Mouse (Mus musculus) induced T-regulatory cell, adult 2 months (primary cell): ENCODE results near the gene Gucy1b2.

Experiments
- DNase-seq: peaks from one replicate; pipeline ENCODE4 v3.0.0-alpha.2; 2012; ENCODE audit warnings: low read depth

Gene Gucy1b2

DNA sequence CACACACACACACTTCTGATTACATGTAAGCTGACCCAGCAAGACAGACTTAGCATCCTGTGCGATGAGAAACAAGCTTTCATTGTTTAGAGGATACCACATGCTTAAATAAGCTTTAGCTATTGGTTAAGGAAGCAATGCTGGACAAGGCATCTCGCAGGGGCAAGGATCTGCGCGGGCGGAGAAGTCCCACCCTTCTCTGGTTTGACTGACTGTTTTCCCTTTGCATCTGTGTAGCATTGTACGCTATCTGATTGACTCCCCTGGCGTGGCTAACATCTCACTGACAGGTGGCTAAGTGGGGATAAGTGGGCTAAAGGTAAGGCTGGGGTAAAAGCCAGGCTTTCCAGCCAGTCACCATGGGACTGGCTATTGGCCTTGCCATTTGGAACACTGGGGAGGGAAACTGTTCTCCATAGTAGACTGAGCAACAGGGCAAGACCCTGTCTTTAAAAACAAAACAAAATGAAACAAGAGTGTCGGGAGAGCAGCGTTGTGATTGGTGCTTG lies at the start of gene Gucy1b2:
Gene Gucy1b2, minus strand, starts transcription at position 51 of the 509 bp plus-strand sequence.
- DNase-seq, result no peak

DNA sequence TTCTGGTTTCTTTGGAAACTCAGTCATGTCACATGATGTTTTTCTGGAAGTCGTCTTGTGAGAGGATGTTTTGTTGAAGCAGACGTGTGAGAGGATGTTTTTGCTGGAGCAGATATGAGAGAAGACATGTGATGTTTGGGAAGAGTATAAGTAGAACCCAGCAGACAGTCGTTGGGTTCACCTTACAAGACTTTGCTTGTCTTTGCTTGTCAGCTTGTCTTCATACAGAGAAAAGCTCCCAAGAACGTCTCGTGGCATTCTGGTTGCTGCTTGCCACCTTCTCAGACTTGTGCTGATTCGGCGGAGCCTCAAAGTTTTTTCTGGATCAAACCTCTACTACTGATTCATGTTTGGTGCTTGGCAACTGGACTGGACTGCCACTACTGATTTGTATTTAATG lies 41.3 kb upstream of the Gucy1b2 start:
- no peak for DNase-seq

DNA sequence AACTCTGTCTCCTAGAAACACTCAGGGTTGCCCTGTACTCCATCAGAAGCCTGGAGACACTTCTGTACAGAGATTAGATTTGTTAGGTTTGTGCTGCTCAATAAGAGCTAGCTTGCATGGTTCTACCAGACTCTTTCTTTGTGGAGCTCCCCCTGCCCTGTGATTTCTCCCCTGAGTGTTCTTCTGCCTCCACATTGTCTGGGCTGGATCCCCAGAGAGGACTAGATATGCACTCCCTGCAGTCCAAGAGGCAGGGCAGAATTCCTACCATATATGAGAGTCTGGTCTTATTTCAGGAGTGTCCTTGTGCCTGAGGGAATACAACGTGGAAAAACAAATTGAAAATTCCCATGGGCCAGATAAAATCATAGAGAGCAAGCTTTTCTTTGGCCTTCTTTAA lies 40.4 kb upstream of the Gucy1b2 start:
- DNase-seq, result no peak

DNA sequence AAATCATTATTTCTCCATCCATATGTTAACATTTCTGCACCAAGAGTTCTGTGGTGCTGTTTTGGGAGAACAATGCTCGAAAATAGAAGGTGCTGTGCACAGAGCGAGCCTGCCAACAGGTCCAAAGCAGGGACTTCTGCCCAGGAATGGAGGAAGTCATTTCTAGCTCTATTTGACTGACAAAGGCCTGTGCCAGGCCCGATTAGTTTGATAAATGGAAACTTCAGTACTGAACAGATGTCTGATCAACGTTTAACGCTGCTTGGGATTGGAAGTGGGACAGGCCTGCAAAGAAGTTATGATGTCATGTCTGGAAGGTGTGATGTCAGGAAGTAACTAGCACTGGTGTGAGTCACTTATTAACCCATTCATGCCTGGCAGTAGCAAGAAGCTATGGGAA lies 37.4 kb upstream of the Gucy1b2 start:
- DNase-seq, result no peak

DNA sequence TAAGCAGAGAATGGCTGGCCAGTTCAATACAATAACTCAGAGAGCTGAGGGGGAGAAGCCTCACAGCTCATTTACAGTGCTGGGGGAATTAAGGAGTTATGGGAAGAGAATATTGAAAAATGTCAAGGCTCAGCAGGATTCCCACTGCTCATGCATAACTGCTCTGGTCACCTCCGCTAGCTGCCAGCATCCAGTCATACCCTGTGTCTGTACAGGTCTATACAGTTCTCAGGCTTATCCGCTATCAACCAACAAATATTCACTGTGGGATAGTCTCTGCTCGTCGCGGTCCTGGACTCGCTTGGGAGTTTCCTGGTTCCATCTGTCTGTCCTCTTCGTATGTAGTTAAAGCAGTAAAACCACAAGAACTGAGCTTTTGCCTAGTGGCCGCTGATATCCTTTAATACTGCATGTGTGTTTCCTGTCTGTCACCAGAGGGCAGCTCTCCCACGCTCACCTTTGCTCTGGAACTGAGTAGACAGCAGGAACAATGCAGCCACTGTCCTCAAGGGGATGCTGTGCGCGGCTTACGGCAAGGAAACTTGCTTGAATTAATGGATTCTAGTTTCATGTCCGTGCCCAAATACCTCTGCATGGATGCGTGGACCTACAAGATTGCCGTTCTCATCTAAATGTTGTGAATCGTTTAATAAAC lies 36.2 kb upstream of the Gucy1b2 start:
- peak; percentile 53 for DNase-seq

DNA sequence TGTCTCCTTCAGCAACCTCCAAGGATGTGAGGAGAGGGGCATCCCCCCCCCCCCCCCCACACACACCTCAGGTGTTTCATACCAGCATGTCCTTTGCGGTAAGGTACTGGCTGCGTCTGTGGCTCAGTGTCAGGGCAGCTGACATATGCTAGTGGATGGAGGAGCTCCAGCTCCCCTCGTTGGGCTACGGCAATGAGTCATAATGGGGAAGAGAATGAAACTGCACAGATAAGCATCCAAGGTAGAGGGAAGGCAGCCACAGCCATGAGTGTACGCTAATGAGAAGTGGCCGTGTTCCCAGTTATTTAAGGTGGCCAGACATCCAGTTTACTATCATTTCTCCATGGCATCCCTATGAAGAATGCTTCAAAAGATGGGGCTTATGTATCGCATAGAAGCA lies 32.2 kb upstream of the Gucy1b2 start:
- no peak for DNase-seq

DNA sequence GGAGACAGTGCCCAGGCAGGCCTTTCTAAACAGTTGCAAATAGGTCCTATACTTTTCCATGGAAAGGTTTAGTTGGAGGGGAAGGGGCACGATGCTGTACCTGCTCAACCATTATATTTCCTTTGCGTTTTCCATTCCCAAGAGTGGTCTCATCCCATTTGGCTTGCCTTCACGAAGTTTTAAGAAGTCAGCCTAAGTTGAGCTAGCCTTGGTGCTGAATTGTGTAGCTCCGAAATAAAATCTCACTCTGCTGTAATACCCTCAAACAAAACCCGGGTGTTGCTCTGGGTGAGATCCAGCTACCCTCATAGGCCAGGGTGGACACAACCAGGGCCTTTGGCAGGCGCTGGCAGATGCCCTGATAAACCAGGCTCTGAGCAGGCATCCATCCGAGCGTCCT lies 25.3 kb upstream of the Gucy1b2 start:
- DNase-seq, result no peak

DNA sequence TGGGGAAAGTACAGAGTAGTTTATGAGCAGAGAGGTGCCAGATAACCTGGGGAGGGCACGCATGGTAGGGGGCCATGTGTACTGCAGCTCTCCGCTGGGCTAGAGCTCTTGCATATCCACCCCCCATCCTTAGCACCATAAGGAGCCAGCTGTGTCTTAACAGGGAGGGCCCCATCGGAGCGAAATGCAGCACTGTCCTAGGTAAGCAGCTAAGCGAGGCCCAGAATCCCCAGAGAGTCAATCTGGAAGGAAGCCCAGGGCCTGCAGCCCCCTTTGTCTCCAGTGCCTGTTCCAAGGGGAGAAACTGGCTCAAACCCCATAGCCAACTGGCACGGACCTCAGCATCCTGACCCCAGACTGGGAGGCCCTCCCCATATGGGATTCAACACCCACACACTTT lies 23.3 kb upstream of the Gucy1b2 start:
- no peak for DNase-seq

DNA sequence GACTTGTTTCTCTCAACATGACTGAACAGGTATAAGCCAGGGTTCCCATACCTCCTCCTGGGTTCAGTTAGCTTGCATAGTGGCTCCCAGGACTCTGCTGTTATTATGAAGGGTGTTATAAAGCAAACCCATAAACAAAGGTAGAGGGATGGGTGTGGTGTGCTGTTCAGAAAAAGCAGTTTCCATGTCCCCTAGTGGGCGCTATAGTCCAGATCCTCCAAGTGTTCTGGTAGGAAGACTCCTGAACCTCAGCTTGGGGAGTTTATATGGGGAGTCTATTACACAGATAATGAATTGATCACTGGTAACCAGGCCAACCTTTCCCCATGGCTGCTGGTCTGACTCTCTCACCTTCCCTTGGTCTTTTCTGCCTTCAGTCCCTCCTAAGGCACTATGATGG lies 18.4 kb upstream of the Gucy1b2 start:
- peak; percentile 7 for DNase-seq

DNA sequence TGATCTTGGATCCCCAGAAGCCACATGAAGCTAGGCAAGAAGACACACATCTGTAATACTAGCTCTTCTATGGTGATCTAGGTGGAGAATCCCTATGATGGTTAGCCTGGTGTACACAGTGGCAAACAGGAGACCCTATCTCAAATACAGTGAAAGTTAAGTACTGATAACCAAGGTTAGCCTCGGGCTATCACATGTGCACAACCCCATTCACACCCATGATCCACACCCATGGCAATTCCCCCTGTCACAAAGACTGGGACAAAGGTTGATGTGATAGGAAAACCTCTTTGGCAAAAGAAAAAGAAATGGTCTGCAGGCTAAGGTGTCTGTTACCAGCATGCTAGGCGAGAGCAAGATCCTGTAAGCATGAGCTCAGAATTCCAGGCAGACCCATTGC lies 16.0 kb upstream of the Gucy1b2 start:
- no peak for DNase-seq

DNA sequence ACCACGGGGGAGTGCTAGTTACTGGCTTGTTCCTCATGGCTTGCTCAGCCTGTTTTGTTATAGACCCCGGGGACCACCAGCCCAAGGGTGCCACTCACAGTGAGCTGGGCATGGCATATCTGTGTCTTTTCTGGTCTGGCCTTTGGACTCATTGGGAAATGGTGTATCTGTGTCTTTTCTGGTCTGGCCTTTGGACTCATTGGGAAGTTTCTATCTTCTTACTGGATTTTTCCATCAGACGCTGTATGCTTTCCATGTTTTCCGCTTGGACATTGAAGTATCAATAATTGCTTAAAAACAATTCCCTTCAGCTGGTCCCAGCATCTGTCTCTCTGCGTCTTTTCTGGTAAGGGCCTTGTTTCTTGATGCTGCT lies 12.7 kb upstream of the Gucy1b2 start:
- no peak for DNase-seq

DNA sequence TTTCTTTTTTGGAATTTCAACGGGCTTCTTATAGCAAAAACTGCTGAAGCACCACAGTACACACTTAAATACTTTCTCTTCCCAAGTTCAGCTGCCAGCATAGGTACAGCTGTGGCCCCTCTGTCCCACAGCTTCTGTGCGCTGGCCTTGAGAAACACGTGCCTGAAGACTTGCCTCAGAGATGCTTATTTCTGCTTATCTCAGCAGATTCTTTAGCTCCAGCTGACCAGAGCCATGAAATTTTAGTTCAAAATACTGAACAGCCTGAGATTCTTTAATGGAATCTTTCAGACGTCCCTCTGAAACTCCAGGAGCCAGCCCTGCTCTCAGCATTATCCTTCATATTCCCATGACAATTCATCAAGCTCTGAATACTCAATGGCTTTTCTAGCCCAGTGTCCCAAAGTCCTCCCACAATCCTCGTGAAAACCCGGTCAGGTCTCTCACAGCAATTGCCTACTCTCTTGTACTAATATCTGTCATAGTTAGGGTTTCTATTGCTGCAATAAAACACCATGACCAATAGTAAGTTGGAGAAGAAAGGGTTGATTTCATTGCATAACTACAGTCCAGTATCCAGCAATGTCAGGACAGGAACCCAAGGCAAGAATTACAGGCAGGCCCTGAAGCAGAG lies 12.1 kb upstream of the Gucy1b2 start:
- no peak for DNase-seq

DNA sequence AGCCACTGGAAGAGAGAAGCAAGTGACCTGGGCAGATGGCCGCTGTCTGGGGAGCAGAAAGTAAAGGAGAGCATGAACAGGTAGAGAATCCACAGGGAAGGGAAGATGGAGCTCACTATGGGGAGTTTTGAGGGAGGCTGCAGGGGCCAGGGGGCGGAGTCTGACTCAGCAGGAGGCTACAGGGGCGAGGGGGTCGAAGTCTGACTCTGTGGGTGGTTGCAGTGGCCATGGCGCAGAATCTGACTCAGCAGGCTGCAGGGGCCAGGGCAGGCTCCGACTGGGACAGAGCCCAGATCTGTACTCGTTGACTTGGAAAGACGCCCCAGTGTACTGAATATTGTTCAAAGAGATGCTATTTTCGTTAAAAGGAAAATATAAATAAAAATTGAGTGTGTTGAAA lies 8.9 kb upstream of the Gucy1b2 start:
- DNase-seq, result no peak

DNA sequence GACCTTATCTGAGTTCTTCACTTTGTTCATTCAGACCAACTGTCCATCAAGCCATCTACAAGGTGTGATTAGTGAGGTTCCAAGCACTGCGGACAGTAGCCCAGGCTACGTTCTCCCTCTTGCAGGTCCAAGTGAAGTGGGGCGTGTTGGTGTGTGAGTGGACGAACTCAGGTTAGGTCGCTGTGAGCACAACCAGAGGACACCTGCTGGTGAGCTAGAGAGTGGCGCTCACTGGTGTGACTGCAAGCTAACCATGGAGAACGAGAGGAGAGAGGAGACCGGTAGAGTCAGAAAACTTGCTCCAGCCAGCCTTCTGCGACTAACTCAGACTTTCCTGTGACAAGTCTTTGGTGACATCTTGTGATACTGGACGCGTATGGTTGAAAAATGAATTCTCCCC lies 3.5 kb upstream of the Gucy1b2 start:
- peak; percentile 4 for DNase-seq

DNA sequence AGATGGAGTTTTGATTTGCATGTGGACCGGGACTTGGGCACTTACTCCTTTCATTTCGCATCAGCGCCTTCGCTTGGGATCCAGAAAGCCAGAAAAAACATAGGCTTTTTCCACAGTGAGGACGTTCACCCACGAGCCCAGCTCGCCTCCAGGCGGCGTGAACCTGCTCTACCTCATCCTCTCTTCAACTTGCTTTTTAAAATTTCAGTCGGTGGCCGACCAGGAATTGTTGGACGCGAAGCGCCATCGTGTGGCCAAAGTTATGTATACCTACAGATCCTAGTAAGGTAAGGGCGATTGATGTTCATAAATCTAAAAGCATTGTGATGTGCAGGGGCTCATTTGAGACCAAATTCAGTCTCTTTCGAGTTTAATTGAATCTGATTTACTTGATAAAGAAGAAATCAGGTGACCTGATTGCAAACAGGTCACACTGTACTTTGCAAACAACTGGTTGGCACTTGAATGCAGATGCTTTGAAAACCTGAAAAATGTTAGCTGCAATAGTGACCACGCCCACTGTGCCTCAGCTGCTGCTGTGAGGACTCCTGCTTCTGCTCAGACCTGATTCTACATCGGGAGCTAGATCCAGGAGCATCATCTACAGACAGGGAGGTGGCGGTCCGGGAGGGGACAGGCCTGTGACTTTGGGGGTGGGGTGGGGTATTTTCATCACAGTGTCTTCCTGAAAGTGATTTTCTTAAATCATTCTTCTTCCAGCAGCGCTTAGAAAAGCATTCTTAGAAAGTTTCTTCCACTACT lies 1.5 kb upstream of the Gucy1b2 start:
- peak; percentile 79 for DNase-seq

DNA sequence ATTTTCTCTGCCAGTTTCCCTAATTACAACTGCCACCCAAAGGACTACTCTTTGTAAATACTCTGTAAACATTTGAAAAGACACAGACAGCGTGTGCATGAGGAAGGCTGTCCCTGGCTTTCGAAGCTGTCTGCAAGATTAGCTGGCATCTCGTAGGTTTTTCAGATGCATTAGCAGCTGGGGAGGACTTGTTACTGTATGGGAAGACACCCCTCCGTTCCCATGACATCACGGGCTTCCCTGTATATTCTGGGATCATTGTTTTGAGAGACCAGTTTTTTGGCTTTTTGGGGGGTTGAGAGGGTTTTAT lies 564 bp downstream of the Gucy1b2 start:
- no peak for DNase-seq

DNA sequence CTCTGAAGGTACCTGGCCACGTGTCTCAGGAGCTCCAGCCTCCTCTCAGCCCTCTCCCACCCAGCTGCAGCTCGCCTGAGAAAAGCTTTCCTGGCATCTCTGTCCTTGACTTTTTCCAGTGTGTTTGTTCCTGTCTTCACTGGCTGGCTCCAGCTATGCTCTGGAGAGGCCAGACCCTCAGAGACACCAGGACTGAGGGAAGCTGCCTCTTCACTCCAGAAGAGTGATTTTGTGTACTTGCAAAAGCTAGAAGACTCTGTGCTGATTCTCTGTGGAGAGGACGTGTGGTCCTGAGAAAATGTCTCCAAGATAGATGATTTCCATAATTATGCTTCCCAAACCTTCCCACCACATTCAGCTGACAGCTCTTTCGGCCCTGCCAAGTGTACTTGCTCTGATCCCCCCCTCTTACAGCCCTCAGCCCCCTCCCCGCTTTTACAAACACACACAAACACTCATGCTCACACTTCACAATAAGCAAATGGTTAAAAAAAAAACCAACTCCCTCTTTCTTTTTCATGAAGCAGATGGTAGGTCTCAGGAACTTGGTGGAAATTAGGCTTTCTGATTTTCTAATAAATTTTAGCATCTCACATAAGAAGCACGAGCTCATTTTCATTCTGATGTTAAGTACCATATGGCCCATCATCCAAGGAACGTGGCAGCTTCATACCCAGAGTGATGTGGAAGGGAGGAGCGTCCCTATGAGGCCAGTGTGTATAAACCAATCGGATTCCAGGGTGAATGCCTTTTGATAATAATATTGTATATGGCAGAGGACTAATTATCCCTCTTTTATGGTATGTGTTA lies 1.1 kb downstream of the Gucy1b2 start:
- DNase-seq, result no peak

DNA sequence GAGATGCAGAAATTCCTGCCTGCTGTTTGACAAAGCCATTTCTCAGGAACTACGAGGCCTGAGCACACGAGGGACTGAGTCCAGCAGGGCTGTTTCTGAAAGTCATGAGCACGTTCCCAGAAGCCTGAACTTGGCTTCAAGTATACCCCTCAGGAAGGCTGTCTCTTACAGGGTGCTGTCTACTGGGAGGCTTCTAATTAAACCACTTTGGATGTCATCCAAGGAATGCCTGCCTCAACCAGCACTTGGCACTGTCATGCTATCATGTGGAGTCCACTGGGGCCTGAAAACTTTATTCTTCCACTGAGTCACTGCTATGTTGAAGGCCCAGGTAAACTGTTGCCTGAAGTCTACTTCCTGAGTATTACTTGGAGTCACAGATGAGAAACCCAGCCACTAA lies 2.0 kb downstream of the Gucy1b2 start:
- DNase-seq, result no peak

DNA sequence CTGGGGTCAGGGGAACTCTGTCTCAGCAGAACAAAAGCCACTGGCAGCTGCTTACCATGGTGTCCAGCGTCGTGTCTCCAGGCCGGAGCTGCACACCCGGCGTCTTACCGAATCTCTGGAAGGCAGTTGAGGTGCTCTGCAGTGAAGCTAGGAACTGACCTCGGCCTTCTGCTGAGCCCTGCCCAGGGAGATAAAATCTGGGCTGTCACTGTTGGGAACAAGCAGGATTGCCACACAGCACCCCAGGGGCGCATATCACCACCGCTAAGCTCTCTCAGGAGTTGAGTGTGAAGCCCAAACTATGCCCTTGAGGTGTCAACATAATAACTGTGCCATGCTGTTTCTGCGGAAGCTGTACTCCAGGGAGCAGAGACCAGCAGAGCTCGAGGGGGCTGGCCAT lies 2.8 kb downstream of the Gucy1b2 start:
- DNase-seq, result no peak

DNA sequence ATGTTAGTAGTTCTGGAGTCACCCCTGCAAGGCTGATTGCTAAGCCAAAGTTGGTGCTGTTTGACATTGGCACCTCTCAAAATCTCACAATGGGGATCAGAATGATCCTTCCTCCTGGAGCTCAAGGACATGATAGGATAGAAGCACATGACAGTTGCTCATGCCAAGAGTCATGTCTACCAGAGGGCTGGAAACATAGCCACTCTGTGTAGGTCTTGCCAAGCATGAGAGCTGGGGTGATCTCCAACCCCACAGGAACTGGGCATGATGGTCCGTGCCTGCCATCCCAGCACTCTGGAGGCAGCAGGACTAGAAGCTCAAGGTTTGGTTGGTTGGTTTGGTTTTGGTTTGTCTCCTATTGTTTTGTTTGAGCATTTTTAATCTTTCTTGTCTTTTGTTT lies 5.4 kb downstream of the Gucy1b2 start:
- DNase-seq, result no peak

DNA sequence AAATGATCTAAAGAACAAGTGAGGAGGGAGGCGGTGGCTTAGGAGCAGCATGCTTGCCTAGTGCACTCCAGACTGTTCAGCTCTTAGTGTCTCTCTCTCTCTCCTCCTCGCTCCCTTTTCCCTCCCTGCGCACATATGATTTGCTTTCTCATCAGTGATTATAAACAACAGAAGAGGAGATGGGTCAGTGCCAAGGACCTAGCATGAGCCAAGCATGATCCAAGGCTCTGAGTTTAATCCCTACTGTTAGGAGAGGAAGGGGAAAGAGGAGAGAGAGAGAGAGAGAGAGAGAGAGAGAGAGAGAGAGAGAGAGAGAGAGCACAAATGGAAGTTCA lies 8.9 kb downstream of the Gucy1b2 start:
- no peak for DNase-seq

DNA sequence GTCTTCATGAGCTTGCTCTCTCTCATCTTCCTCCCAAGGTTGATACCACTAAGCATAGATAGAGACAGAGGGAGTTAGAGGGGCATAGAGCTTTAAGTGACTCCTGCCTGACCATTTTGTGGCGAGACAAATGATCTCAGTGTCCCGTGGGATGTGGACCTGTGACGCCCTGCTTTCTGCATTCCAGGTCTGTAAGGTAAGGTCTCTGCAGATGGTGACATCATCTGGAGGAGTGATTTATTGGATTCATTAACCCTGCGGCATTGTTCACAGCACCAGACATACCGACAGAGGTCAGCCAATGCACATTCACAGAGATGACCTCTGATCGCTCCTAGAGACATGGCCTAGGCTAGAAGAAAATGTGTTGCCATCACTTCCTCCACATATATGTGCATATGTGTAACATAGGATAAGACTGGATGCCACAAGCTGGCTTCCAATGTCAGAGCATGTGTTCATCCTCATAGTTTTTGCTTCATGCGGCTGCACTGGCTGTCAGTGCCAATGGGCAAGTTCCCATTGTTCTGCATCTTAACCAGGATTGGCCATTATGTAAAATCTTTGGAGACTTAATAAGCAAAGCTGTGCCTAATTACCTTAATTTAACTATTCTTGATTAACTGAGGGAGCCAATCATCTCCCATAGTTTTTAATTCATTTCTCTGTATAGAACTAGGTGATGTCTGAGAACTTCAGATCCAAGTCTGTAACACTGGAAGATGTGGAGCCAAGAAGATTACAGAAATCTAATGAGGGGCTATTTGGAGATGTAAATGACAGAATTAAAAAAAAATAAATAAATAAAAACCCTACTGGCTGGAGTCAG lies 9.5 kb downstream of the Gucy1b2 start:
- no peak for DNase-seq
